Mouse (Mus musculus) myocyte (in vitro differentiated cells): ENCODE measurements around the gene Nod1.

Experiments
- CEBPB ChIP-seq: IDR thresholded peaks from 2 replicates; pipeline ENCODE4 v1.6.1; 2011; ENCODE audit warnings: mild to moderate bottlenecking, moderate library complexity; ENCODE audit not compliant: poor library complexity, insufficient read depth, severe bottlenecking
- POLR2A ChIP-seq: IDR thresholded peaks from one replicate; pipeline ENCODE4 v1.6.1; 2011; ENCODE audit warnings: low read depth, mild to moderate bottlenecking, control low read depth, moderate library complexity; ENCODE audit not compliant: insufficient read length
- SRF ChIP-seq: IDR thresholded peaks from one replicate; pipeline ENCODE4 v1.6.1; 2011; ENCODE audit warnings: low read depth; ENCODE audit not compliant: control insufficient read depth, insufficient read length

DNA sequence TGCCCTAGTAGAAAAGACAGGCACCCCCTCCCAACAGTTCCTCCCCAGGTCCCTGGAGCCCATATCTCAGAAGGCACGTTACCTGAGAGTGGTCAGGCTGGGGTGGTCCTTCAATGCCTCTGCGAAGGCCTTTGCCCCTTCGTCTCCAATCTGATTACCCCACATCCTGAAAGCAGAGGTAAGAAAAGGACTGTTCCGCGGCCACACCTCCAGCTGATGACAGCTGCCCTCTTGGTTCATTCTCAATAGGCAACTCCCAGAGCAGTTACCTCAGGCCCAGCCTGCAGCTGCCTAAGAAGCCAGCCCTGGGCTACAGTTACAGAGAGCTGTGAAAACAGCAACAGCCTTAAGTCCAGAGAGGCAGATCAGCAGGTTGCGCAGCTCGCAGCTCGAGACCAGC, 38.1 kb downstream of the Nod1 start:
- TF ChIP-seq SRF (no peak), CEBPB (no peak), POLR2A (no peak)
